Mouse (Mus musculus): ENCODE measurements around the gene Zfp229. TPM values are rescaled to one million over a fixed set of nuclear protein-coding genes. Genes with fewer than 3 reads are reported as not detected.
"Not testable (repeated sequence)": the region's sequence is repeated elsewhere in the genome, so short reads cannot be mapped to it uniquely, and the experiment has no call there.

The Zfp229 gene
- polyA plus RNA-seq (2015; fragmentation: Nextera tagmentation; extraction: Ambion mirVana), result 8.2 and 9.6 TPM in 2 replicates

DNA sequence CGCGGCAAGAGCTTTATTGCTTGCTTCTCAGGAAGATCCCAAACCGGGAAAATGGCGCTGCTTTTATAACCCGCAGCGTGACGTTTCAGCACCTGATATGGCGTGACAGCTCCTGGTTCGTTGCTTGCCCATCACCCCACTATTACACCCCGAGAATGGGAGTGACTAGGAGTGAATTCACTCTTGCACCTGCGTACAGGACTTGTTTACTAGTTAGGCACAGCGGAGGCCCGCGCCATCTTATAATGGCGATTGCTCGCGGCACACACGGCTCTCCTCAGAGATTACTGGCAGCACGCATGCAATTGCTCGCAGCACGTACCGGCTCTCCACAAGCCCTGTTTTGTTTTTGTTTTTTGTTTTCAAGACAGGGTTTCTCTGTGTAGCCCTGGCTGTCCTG lies at the start of gene Zfp229:
TSS of gene Zfp229 (plus strand) at position 301 of the 400 bp plus-strand sequence.
- ATAC-seq; H3K27ac ChIP-seq (ENCODE audit: low read depth, low read length); H3K4me2 ChIP-seq (ENCODE audit: low read length); H3K9ac ChIP-seq (ENCODE audit: low read depth, low read length); H3K27me3 ChIP-seq (replicated peaks; ENCODE audit: control insufficient read depth, insufficient read depth, low read length); H3K36me3 ChIP-seq (ENCODE audit: control insufficient read depth, insufficient read depth, low read length); H3K9me3 ChIP-seq (ENCODE audit: control insufficient read depth, low read length); H3K4me3 ChIP-seq (ENCODE audit: low read length): not testable (repeated sequence)
- WGBS, result 94% methylated on average over 7 of the region's 22 CpGs
- peaks cover 11% of the 10 kb centered on the region for H3K4me1 ChIP-seq (ENCODE audit: control insufficient read depth, insufficient read depth, low read depth, low read length)

DNA sequence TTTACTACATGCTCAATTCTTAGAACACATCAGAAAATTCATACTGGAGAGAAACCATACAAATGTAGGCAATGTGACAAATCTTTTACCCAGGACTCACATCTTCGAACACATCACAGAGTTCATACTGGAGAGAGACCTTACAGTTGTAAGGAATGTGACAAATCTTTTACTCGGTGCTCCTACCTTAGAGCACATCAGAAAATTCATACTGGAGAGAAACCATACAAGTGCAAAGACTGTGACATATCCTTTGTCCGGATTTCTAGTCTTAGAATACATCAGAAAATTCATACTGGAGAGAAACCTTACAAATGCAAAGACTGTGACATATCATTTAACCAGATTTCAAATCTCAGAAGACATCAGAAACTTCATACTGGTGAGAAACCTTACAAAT lies 39.0 kb upstream of the Zfp229 start, which contains the start of gene Gm10226:
TSS of gene Gm10226 (plus strand) at position 301 of the 400 bp plus-strand sequence.
- Histone ChIP-seq H3K9ac (ENCODE audit: low read depth, low read length) (no peak within 1 kb of the TSS), H3K36me3 (ENCODE audit: control insufficient read depth, insufficient read depth, low read length) (peaks cover 14% of the 10 kb centered on the region), H3K9me3 (ENCODE audit: control insufficient read depth, low read length) (no peaks in the 10 kb centered on the region), H3K27ac (ENCODE audit: low read depth, low read length) (no peak within 1 kb of the TSS), H3K27me3 (replicated peaks; ENCODE audit: control insufficient read depth, insufficient read depth, low read length) (no peaks in the 10 kb centered on the region), H3K4me2 (ENCODE audit: low read length) (no peak within 1 kb of the TSS), H3K4me3 (ENCODE audit: low read length) (no peak within 1 kb of the TSS), H3K4me1 (ENCODE audit: control insufficient read depth, insufficient read depth, low read depth, low read length) (no peaks in the 10 kb centered on the region)
- ATAC-seq, result no peak
- WGBS, result 94% methylated on average over 3 of the region's 3 CpGs

DNA sequence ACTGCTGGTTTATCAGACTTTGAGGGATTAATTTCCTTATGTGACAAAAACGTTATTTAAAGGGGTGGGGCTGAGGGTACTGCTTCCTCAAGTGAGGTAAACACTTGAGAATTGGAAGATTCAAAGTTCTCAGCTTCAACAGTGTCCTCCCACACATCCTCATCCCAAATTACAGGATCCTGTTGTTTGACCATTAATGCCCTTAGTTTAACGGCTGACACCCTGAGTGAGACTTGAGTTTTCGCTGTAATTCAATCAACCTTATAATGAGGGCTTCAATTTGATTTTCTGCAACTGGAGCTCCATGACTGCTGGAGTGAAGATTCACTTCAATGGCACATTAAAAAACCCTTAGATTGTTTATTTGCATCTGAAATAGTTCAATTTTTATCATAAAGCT lies 37.3 kb upstream of the Zfp229 start:
- no peak overlapping the region for H3K4me3 ChIP-seq (ENCODE audit: low read length)
- H3K27ac ChIP-seq (ENCODE audit: low read depth, low read length), result no peak overlapping the region
- peaks cover 9% of the 10 kb centered on the region for H3K36me3 ChIP-seq (ENCODE audit: control insufficient read depth, insufficient read depth, low read length)
- no peaks in the 10 kb centered on the region for H3K9me3 ChIP-seq (ENCODE audit: control insufficient read depth, low read length)
- no peaks in the 10 kb centered on the region for H3K27me3 ChIP-seq (replicated peaks; ENCODE audit: control insufficient read depth, insufficient read depth, low read length)
- no peak overlapping the region for H3K4me2 ChIP-seq (ENCODE audit: low read length)
- no peak for ATAC-seq
- H3K4me1 ChIP-seq (ENCODE audit: control insufficient read depth, insufficient read depth, low read depth, low read length), result no peaks in the 10 kb centered on the region
- H3K9ac ChIP-seq (ENCODE audit: low read depth, low read length), result no peak overlapping the region
- WGBS, result 82% methylated on average over 3 of the region's 3 CpGs

DNA sequence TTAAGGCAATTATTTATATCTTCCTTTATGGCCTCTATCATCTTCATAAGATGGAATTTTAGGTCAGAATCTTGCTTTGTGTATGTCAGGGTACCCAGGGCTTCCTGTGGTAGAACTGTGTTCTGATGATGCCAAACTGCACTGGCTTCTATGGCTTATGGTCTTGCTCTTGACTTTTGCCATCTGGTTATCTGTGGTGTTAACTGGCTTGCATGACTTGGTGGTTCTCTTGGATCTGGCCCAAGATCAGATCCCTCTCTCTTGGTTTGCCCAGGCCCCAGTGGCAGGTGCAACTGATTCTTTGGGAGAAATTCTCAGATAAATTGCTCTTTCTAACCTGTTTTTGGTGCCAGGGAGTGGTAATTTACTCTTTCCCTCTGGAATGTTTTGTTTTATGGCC lies 34.5 kb upstream of the Zfp229 start:
- H3K9ac ChIP-seq (ENCODE audit: low read depth, low read length), result no peak overlapping the region
- no peak for ATAC-seq
- no peak overlapping the region for H3K27ac ChIP-seq (ENCODE audit: low read depth, low read length)
- no peaks in the 10 kb centered on the region for H3K9me3 ChIP-seq (ENCODE audit: control insufficient read depth, low read length)
- no peaks in the 10 kb centered on the region for H3K27me3 ChIP-seq (replicated peaks; ENCODE audit: control insufficient read depth, insufficient read depth, low read length)
- no peak overlapping the region for H3K4me2 ChIP-seq (ENCODE audit: low read length)
- H3K4me3 ChIP-seq (ENCODE audit: low read length), result no peak overlapping the region
- H3K4me1 ChIP-seq (ENCODE audit: control insufficient read depth, insufficient read depth, low read depth, low read length), result no peaks in the 10 kb centered on the region
- peaks cover under 1% of the 10 kb centered on the region; the same call in 1 of the 2 replicates for H3K36me3 ChIP-seq (ENCODE audit: control insufficient read depth, insufficient read depth, low read length)

DNA sequence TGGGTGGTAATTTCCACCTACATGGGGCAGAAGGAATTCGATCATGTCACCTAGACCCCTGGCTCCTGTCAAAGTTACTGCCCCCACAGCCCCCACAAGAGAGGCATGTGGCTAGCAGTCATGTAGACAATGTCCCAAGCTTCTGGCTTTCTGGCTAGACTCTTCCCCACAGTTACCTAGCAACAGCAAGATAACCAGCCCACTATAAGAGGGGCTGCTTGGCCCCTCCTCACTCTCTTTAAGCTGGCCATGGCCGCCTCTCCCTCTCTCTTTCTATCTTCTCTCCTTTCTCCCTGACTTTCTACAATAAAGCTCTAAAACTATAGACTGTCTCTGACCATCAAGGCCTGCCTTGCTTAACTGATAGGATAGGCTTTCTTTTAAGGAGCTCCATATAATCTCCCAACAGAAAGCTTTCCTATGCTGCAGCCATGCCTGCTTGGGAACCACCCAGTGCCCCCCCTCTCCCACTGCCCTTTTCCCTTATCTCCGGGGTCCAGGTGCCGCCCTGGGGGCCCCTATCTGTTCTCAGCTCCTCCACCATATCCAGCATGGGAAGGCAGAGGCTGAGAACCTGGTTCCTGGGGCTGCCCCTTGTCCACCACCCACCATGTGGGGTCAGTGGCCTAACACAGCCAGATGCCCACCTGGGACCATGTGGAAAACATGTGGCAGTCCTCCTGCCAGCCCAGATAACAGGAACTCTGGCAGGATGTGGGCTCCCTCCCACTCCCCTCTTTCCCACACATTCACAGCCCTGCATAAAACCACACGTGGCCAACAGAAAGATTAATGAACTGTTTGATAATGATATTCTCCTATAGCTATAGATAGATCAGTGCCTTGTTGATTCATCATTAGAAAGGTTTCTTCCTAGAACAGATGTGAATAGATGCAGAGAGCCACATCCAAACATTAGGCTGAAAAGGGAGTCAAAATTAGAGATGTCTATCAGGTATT lies 28.0 kb upstream of the Zfp229 start:
- H3K27me3 ChIP-seq (replicated peaks; ENCODE audit: control insufficient read depth, insufficient read depth, low read length), result no peaks in the 10 kb centered on the region
- ATAC-seq, result no peak
- H3K4me3 ChIP-seq (ENCODE audit: low read length), result no peak overlapping the region
- no peak overlapping the region for H3K9ac ChIP-seq (ENCODE audit: low read depth, low read length)
- H3K4me1 ChIP-seq (ENCODE audit: control insufficient read depth, insufficient read depth, low read depth, low read length), result no peaks in the 10 kb centered on the region
- H3K27ac ChIP-seq (ENCODE audit: low read depth, low read length), result no peak overlapping the region
- no peak overlapping the region for H3K4me2 ChIP-seq (ENCODE audit: low read length)
- H3K36me3 ChIP-seq (ENCODE audit: control insufficient read depth, insufficient read depth, low read length), result no peaks in the 10 kb centered on the region
- no peaks in the 10 kb centered on the region for H3K9me3 ChIP-seq (ENCODE audit: control insufficient read depth, low read length)
- WGBS, result 48% methylated on average over 5 of the region's 5 CpGs

DNA sequence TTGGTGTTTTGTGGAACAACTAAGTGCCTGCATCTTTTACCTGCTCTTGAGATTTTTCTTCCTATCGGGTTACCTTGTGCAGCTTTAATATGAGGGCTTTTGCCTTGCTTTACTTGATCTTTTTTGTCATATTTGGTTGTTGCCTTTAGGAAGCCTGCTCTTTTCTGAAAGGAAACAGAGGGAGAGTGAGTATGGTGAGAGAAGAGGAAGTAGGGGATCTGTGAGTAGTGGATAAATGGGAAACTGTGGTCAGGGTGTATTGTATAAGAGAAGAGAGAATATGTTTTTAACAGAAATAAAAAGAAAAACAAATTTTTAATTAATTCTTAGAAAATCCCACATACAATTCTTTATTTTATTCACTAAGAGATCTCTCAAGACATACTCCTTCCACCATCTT lies 27.2 kb upstream of the Zfp229 start:
- H3K4me3 ChIP-seq (ENCODE audit: low read length), result no peak overlapping the region
- no peak overlapping the region for H3K4me2 ChIP-seq (ENCODE audit: low read length)
- ATAC-seq, result no peak
- H3K36me3 ChIP-seq (ENCODE audit: control insufficient read depth, insufficient read depth, low read length), result no peaks in the 10 kb centered on the region
- H3K9ac ChIP-seq (ENCODE audit: low read depth, low read length), result no peak overlapping the region
- WGBS, result 94% methylated on average over 1 of the region's 1 CpGs
- H3K27ac ChIP-seq (ENCODE audit: low read depth, low read length), result no peak overlapping the region
- H3K27me3 ChIP-seq (replicated peaks; ENCODE audit: control insufficient read depth, insufficient read depth, low read length), result no peaks in the 10 kb centered on the region
- peaks cover 2% of the 10 kb centered on the region; the same call in 1 of the 2 replicates for H3K4me1 ChIP-seq (ENCODE audit: control insufficient read depth, insufficient read depth, low read depth, low read length)
- H3K9me3 ChIP-seq (ENCODE audit: control insufficient read depth, low read length), result no peaks in the 10 kb centered on the region

DNA sequence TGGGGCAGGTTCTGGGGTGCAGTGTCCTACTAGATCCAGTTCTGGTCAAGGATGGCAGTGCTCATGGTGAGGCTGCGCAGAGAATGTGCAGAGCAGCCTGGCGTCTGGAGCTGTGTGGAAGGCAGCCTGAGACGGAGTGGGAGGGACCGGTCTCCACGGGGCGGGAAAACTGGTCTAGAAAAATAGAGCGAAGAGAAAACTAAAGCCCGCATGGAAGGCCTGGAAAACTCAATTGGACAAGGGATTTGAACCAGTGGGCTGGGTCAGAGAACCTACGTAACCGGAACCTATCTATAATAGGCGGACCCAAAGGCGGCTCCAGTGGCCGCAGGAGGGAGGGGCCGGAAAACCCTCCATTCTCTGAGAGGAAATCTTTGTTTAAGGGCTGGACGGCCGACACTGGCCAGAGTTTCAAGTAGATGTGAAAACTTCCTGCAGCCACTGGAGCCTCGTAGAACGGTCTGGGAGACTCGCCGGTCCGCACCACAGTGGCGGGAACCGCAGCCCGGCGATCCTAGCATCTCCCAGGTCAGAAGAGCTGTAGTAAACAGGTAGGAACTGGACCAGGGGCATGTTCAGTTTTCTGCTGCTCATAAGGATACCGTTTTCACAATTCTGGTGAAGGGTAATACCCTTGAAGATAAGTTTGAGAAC lies 23.1 kb upstream of the Zfp229 start, which contains the start of gene Zfp760:
TSS of gene Zfp760 (plus strand) at position 399 of the 654 bp plus-strand sequence.
- WGBS, result 1% methylated on average over 26 of the region's 26 CpGs
- H3K4me3 ChIP-seq (ENCODE audit: low read length), result peak within 1 kb of the TSS; percentile 77

DNA sequence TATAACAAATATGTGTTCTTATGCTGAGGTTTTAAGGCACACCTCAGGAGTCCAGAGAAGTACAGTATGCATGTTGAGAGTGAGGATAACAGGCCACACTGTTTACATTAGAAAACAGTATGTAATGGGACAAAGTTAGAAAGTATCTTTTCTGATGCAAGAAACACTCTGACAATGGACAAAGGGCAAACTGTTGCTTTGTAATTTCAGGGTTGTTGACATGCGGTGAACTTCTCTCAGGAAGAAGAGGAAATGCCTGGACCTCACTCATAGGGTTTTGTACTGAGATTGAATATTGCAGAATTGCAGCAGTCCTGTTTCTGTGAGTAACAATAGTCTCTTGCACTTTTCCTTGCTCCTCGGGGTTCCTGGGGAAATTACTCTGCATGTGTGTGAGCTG lies 22.2 kb upstream of the Zfp229 start:
- WGBS, result 21% methylated on average over 2 of the region's 2 CpGs

More for the DNA sequence above, 23.1 kb upstream of the Zfp229 start, which contains the start of gene Zfp760:
- peak within 1 kb of the TSS; percentile 79 for H3K27ac ChIP-seq (ENCODE audit: low read depth, low read length)
- H3K4me2 ChIP-seq (ENCODE audit: low read length), result peak within 1 kb of the TSS; percentile 68
- peak within 1 kb of the TSS; percentile 81 for H3K9ac ChIP-seq (ENCODE audit: low read depth, low read length)
- peaks cover 5% of the 10 kb centered on the region; the same call in 1 of the 2 replicates for H3K36me3 ChIP-seq (ENCODE audit: control insufficient read depth, insufficient read depth, low read length)
- ATAC-seq, result peak; percentile 99
- H3K9me3 ChIP-seq (ENCODE audit: control insufficient read depth, low read length), result no peaks in the 10 kb centered on the region
- no peaks in the 10 kb centered on the region for H3K27me3 ChIP-seq (replicated peaks; ENCODE audit: control insufficient read depth, insufficient read depth, low read length)
- H3K4me1 ChIP-seq (ENCODE audit: control insufficient read depth, insufficient read depth, low read depth, low read length), result peaks cover 7% of the 10 kb centered on the region

DNA sequence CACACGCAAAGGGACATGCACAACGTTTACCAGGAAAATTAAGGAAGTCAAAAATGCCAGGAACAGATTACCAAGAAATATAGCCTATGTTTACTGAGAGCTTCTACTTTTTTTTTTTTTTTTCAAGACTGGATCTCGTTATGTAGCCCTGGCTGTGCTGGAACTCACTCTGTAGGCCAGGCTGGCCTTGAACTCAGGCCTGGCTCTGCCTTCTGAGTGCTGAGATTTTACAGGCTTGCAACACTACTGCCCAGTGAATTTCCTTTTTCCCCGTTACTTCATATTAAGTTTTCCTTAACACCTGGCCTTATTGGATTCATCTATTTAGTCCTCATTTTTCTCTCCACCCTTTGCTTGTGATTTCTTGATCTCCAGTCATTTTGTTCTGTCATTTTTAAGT lies 2.5 kb downstream of the Zfp229 start:
- Histone ChIP-seq H3K4me3 (ENCODE audit: low read length) (peak overlapping the region; percentile 73), H3K27me3 (replicated peaks; ENCODE audit: control insufficient read depth, insufficient read depth, low read length) (no peaks in the 10 kb centered on the region), H3K4me1 (ENCODE audit: control insufficient read depth, insufficient read depth, low read depth, low read length) (peaks cover 11% of the 10 kb centered on the region), H3K36me3 (ENCODE audit: control insufficient read depth, insufficient read depth, low read length) (peaks cover 4% of the 10 kb centered on the region; the same call in 1 of the 2 replicates), H3K4me2 (ENCODE audit: low read length) (peak overlapping the region; percentile 59), H3K27ac (ENCODE audit: low read depth, low read length) (peak overlapping the region; percentile 84), H3K9ac (ENCODE audit: low read depth, low read length) (peak overlapping the region; percentile 78; the same call in 1 of the 2 replicates), H3K9me3 (ENCODE audit: control insufficient read depth, low read length) (no peaks in the 10 kb centered on the region)
- 84% methylated on average over 4 of the region's 4 CpGs for WGBS
- ATAC-seq, result 0 out of 2 replicates have a peak, but pooled peaks have one; percentile 17

More for the DNA sequence above, 22.2 kb upstream of the Zfp229 start:
- no peak overlapping the region for H3K9ac ChIP-seq (ENCODE audit: low read depth, low read length)
- ATAC-seq, result no peak
- H3K4me2 ChIP-seq (ENCODE audit: low read length), result peak overlapping the region; percentile 68
- peak overlapping the region; percentile 77 for H3K4me3 ChIP-seq (ENCODE audit: low read length)
- H3K27ac ChIP-seq (ENCODE audit: low read depth, low read length), result no peak overlapping the region
- H3K4me1 ChIP-seq (ENCODE audit: control insufficient read depth, insufficient read depth, low read depth, low read length), result peaks cover 7% of the 10 kb centered on the region
- no peaks in the 10 kb centered on the region for H3K9me3 ChIP-seq (ENCODE audit: control insufficient read depth, low read length)
- no peaks in the 10 kb centered on the region for H3K27me3 ChIP-seq (replicated peaks; ENCODE audit: control insufficient read depth, insufficient read depth, low read length)
- peaks cover 6% of the 10 kb centered on the region; the same call in 1 of the 2 replicates for H3K36me3 ChIP-seq (ENCODE audit: control insufficient read depth, insufficient read depth, low read length)
